Mouse (Mus musculus): ENCODE data around the gene Kansl3. TPM values are rescaled to one million over a fixed set of nuclear protein-coding genes. Genes with fewer than 3 reads are reported as not detected.

The Kansl3 gene
- total and polyA plus RNA-seq, 3 experiments = 47.3 to 50.0 (median 48.7) TPM

- peaks cover 40% of the 10 kb centered on the region for H3K4me1 ChIP-seq (ENCODE audit: insufficient read depth, low read depth, low read length)
- TF ChIP-seq GATA2 (IDR thresholded peaks at IDR 0.05; ENCODE audit: borderline replicate concordance, low read depth, low read length) (no peak), CTCF (IDR thresholded peaks at IDR 0.05; ENCODE audit: low read depth, low read length) (no peak), TAL1 (conservative IDR thresholded peaks at IDR 0.05; ENCODE audit: low read depth, low read length) (no peak), GATA1 (IDR thresholded peaks at IDR 0.05; ENCODE audit: borderline replicate concordance, low read length) (no peak), POLR2AphosphoS5 (IDR thresholded peaks at IDR 0.05; ENCODE audit: insufficient replicate concordance, low read depth, low read length) (no peak)
- H3K27me3 ChIP-seq (ENCODE audit: insufficient read depth, low read length) = peaks cover 30% of the 10 kb centered on the region
- H3K4me3 ChIP-seq (ENCODE audit: low read depth, low read length) = no peak overlapping the region
- peaks cover 18% of the 10 kb centered on the region for H3K36me3 ChIP-seq (replicated peaks)
- ATAC-seq (ENCODE audit: extremely low read depth, insufficient number of reproducible peaks, low FRiP score, poor library complexity, severe bottlenecking) (no peak), DNase-seq (ENCODE audit: low spot score) (no peak)
- no peaks in the 10 kb centered on the region for H3K9me3 ChIP-seq (replicated peaks)
These were observed 62.9 kb downstream of the Kansl3 start for GRCm38 (mm10) chr1:36306120-36306519.

DNA sequence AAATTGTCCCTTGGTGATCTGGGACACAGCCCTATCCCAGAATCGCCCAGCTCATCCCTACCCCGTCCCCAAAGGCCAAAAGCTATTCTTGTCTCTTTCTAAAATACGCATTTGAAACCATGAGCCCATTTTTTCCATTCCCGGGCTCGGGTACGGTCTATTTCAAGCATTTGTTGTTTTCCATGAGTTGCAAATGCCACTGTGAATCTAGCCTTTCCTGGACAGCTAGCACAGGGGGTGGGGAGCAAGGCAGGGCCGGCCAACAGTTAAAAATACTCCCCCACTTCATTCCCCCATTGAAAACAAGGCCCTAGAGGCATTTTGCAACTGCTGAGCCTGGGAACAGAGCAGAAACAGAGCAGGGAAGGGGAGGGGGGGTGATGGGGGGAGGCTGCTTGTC lies 64.2 kb downstream of the Kansl3 start:
- peaks cover 7% of the 10 kb centered on the region for H3K36me3 ChIP-seq (replicated peaks)
- H3K27me3 ChIP-seq (ENCODE audit: insufficient read depth, low read length) = peaks cover 43% of the 10 kb centered on the region
- ATAC-seq (ENCODE audit: extremely low read depth, insufficient number of reproducible peaks, low FRiP score, poor library complexity, severe bottlenecking) (no peak), DNase-seq (ENCODE audit: low spot score) (no peak)
- no peaks in the 10 kb centered on the region for H3K9me3 ChIP-seq (replicated peaks)
- no peak for TF ChIP-seq TAL1 (conservative IDR thresholded peaks at IDR 0.05; ENCODE audit: low read depth, low read length)
- no peak for TF ChIP-seq CTCF (IDR thresholded peaks at IDR 0.05; ENCODE audit: low read depth, low read length)
- no peak for TF ChIP-seq GATA2 (IDR thresholded peaks at IDR 0.05; ENCODE audit: borderline replicate concordance, low read depth, low read length)
- TF ChIP-seq GATA1 (IDR thresholded peaks at IDR 0.05; ENCODE audit: borderline replicate concordance, low read length) = no peak
- no peak for TF ChIP-seq POLR2AphosphoS5 (IDR thresholded peaks at IDR 0.05; ENCODE audit: insufficient replicate concordance, low read depth, low read length)
- peaks cover 31% of the 10 kb centered on the region for H3K4me1 ChIP-seq (ENCODE audit: insufficient read depth, low read depth, low read length)
- no peak overlapping the region for H3K4me3 ChIP-seq (ENCODE audit: low read depth, low read length)

DNA sequence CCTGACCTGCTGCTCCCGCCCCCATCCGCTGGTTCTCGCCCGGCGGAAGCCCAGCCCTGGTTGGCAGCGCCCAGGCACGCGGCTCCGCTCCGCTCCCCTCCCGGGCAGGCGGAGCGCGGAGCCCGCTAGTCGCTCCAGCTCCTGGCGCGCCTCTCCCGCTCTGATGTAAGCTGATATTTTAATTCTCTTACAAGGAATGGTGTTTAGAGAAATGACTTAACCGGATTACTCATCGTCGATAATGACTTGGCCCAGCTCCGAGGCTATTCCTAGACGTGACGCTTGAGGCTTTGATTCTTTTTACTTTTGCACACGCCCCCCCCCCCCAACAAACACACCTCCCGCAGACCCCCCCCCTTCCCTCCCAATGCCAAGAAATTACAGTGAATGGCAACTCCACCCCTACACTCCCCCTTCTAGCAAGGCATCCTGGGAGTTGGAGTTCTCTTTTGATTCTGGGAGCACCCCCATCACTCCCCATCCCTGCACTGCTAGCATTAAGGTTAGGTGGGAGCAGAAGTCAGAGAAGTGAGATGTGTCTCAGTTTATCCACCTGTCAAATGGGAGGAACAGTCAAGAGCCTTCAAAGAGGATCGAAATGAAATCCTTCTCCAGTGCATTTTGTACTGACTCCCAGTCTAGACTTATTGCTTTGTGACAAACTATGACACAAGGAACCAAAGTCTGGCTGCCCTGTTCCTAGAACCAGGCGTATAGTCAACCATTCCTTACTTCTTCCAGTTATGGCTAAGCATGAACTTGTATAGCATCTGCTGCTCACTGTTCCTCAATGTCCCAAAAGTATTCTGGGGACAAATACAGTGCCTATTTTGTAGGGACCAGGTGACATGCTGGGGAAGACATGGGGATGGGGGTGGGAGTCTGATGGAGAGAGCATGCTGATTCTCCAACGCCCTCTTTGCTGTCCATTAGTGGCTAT lies 65.3 kb downstream of the Kansl3 start:
- ATAC-seq (ENCODE audit: extremely low read depth, insufficient number of reproducible peaks, low FRiP score, poor library complexity, severe bottlenecking) (no peak), DNase-seq (ENCODE audit: low spot score) (no peak)
- H3K27me3 ChIP-seq (ENCODE audit: insufficient read depth, low read length) = peaks cover 53% of the 10 kb centered on the region
- H3K9me3 ChIP-seq (replicated peaks) = no peaks in the 10 kb centered on the region
- no peak overlapping the region for H3K4me3 ChIP-seq (ENCODE audit: low read depth, low read length)
- no peaks in the 10 kb centered on the region for H3K36me3 ChIP-seq (replicated peaks)
- peaks cover 20% of the 10 kb centered on the region for H3K4me1 ChIP-seq (ENCODE audit: insufficient read depth, low read depth, low read length)
- TF ChIP-seq CTCF (IDR thresholded peaks at IDR 0.05; ENCODE audit: low read depth, low read length) = no peak
- no peak for TF ChIP-seq POLR2AphosphoS5 (IDR thresholded peaks at IDR 0.05; ENCODE audit: insufficient replicate concordance, low read depth, low read length)
- TF ChIP-seq TAL1 (conservative IDR thresholded peaks at IDR 0.05; ENCODE audit: low read depth, low read length) = no peak
- TF ChIP-seq GATA1 (IDR thresholded peaks at IDR 0.05; ENCODE audit: borderline replicate concordance, low read length) = no peak
- no peak for TF ChIP-seq GATA2 (IDR thresholded peaks at IDR 0.05; ENCODE audit: borderline replicate concordance, low read depth, low read length)

- no peak for TF ChIP-seq POLR2AphosphoS5 (IDR thresholded peaks at IDR 0.05; ENCODE audit: insufficient replicate concordance, low read depth, low read length)
- TF ChIP-seq TAL1 (conservative IDR thresholded peaks at IDR 0.05; ENCODE audit: low read depth, low read length) = no peak
- no peak for TF ChIP-seq GATA1 (IDR thresholded peaks at IDR 0.05; ENCODE audit: borderline replicate concordance, low read length)
- ATAC-seq (ENCODE audit: extremely low read depth, insufficient number of reproducible peaks, low FRiP score, poor library complexity, severe bottlenecking) = no peak
- no peak for DNase-seq (ENCODE audit: low spot score)
- no peak overlapping the region for H3K4me3 ChIP-seq (ENCODE audit: low read depth, low read length)
- peaks cover 13% of the 10 kb centered on the region for H3K4me1 ChIP-seq (ENCODE audit: insufficient read depth, low read depth, low read length)
- peaks cover 59% of the 10 kb centered on the region for H3K27me3 ChIP-seq (ENCODE audit: insufficient read depth, low read length)
- no peaks in the 10 kb centered on the region for H3K36me3 ChIP-seq (replicated peaks)
- H3K9me3 ChIP-seq (replicated peaks) = no peaks in the 10 kb centered on the region
These were observed 66.0 kb downstream of the Kansl3 start for GRCm38 (mm10) chr1:36302957-36303356.

DNA sequence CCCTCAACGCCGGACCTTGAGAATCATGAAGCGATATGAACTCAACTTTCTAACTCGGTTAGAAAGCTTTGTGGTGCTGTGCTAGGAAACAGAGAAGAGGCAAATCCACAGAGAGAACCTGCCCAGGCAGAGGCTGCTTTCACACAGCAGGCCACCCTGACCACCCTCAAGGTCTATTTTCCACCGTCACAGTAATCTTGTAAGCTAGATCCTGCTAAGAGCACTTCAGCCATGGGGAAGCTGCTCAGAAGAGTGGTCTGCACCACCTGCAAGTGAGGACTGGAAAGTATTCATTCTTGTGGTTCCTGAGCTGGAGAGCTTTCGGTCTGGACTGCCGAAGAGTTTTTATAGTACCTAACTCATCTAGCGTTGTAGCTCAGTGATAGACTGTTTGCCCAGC lies 66.7 kb downstream of the Kansl3 start:
- Histone ChIP-seq H3K4me1 (ENCODE audit: insufficient read depth, low read depth, low read length) (peaks cover 11% of the 10 kb centered on the region), H3K4me3 (ENCODE audit: low read depth, low read length) (no peak overlapping the region), H3K27me3 (ENCODE audit: insufficient read depth, low read length) (peaks cover 64% of the 10 kb centered on the region), H3K36me3 (replicated peaks) (no peaks in the 10 kb centered on the region), H3K9me3 (replicated peaks) (no peaks in the 10 kb centered on the region)
- TF ChIP-seq TAL1 (conservative IDR thresholded peaks at IDR 0.05; ENCODE audit: low read depth, low read length) (no peak), CTCF (IDR thresholded peaks at IDR 0.05; ENCODE audit: low read depth, low read length) (no peak), POLR2AphosphoS5 (IDR thresholded peaks at IDR 0.05; ENCODE audit: insufficient replicate concordance, low read depth, low read length) (no peak), GATA1 (IDR thresholded peaks at IDR 0.05; ENCODE audit: borderline replicate concordance, low read length) (no peak)
- ATAC-seq (ENCODE audit: extremely low read depth, insufficient number of reproducible peaks, low FRiP score, poor library complexity, severe bottlenecking) (no peak), DNase-seq (ENCODE audit: low spot score) (no peak)

GRCm38 (mm10) chr1:36300486-36300885 lies 68.5 kb downstream of the Kansl3 start:
- TF ChIP-seq TAL1 (conservative IDR thresholded peaks at IDR 0.05; ENCODE audit: low read depth, low read length) (no peak), GATA2 (IDR thresholded peaks at IDR 0.05; ENCODE audit: borderline replicate concordance, low read depth, low read length) (no peak), POLR2AphosphoS5 (IDR thresholded peaks at IDR 0.05; ENCODE audit: insufficient replicate concordance, low read depth, low read length) (no peak)
- DNase-seq (ENCODE audit: low spot score) (no peak), ATAC-seq (ENCODE audit: extremely low read depth, insufficient number of reproducible peaks, low FRiP score, poor library complexity, severe bottlenecking) (no peak)
- Histone ChIP-seq H3K4me1 (ENCODE audit: insufficient read depth, low read depth, low read length) (peaks cover 2% of the 10 kb centered on the region; the same call in 1 of the 2 replicates), H3K27me3 (ENCODE audit: insufficient read depth, low read length) (peaks cover 81% of the 10 kb centered on the region), H3K9me3 (replicated peaks) (no peaks in the 10 kb centered on the region), H3K4me3 (ENCODE audit: low read depth, low read length) (no peak overlapping the region), H3K36me3 (replicated peaks) (no peaks in the 10 kb centered on the region)

All from G1E (cell line).